Mouse (Mus musculus) midbrain, embryonic 13.5 days (tissue): ENCODE measurements around the gene Dhps. TPM values are rescaled to one million over a fixed set of nuclear protein-coding genes. Genes with fewer than 3 reads are reported as not detected.
A peak's percentile ranks its signal among the peaks of the same experiment; 100 is the strongest.
"Not testable (repeated sequence)": the region's sequence is repeated elsewhere in the genome, so short reads cannot be mapped to it uniquely, and the experiment has no call there.

ENCODE experiments used
- ATAC-seq: fragments of 200-750 bp; cut with Nextera tagmentation; 2 replicates; pipeline ENCODE4 v1.8.0; 2017; ENCODE audit warnings: mild to moderate bottlenecking, moderate TSS enrichment, moderate library complexity
- H3K27ac ChIP-seq: fragments of 300-500 bp; sonication (generic); 2 replicates; pipeline ENCODE4 v1.5.1; 2015; ENCODE audit warnings: inconsistent platforms, mild to moderate bottlenecking, moderate library complexity
- H3K27me3 ChIP-seq: fragments of 300-500 bp; sonication (generic); 2 replicates; pipeline ENCODE4 v1.6.1; 2015; ENCODE audit warnings: mild to moderate bottlenecking, inconsistent platforms
- H3K36me3 ChIP-seq: fragments of 300-500 bp; sonication (generic); 2 replicates; pipeline ENCODE4 v1.6.1; 2015; ENCODE audit warnings: mild to moderate bottlenecking, inconsistent platforms
- H3K4me1 ChIP-seq: fragments of 300-500 bp; sonication (generic); replicated peaks from 2 replicates; pipeline ENCODE4 v1.6.1; 2015; ENCODE audit warnings: inconsistent platforms
- H3K4me2 ChIP-seq: fragments of 300-500 bp; sonication (generic); replicated peaks from 2 replicates; pipeline ENCODE4 v1.6.1; 2015; ENCODE audit warnings: moderate library complexity, mild to moderate bottlenecking, inconsistent platforms
- H3K4me3 ChIP-seq: fragments of 300-500 bp; sonication (generic); replicated peaks from 2 replicates; pipeline ENCODE4 v1.5.1; 2015; ENCODE audit warnings: mild to moderate bottlenecking, inconsistent platforms
- H3K9ac ChIP-seq: fragments of 300-500 bp; sonication (generic); replicated peaks from 2 replicates; pipeline ENCODE4 v1.6.1; 2015; ENCODE audit warnings: mild to moderate bottlenecking, inconsistent platforms
- H3K9me3 ChIP-seq: fragments of 300-500 bp; sonication (generic); 2 replicates; pipeline ENCODE4 v1.6.1; 2016; ENCODE audit warnings: mild to moderate bottlenecking, inconsistent platforms
- WGBS: fragments of 180-500 bp; shearing (Covaris S2); methylation state at CpG from one replicate; pipeline ENCODE4 v1.1.7; 2015; 5-methylcytosine and 5-hydroxymethylcytosine counted together
- microRNA-seq: library from miRNA; unstranded; fragments of <30 nt; microRNA quantifications from one replicate; pipeline ENCODE4, GENCODE M21; 2016
- polyA plus RNA-seq: library from polyadenylated mRNA; unstranded; fragments of >200 nt; fragmentation: Nextera tagmentation; extraction: Ambion mirVana; gene quantifications from 2 replicates; pipeline ENCODE4 v1.2.1, GENCODE M21; 2015

Dhps gene
- polyA plus RNA-seq, 1 experiment from 2014 or later: 93.2 TPM

GRCm38 (mm10) chr8:85113241-85113640, 41.7 kb downstream of the Dhps start:
- Histone ChIP-seq H3K4me2 (no peak overlapping the region), H3K9me3 (no peaks in the 10 kb centered on the region), H3K27me3 (no peaks in the 10 kb centered on the region), H3K4me1 (no peaks in the 10 kb centered on the region), H3K4me3 (no peak overlapping the region), H3K9ac (no peak overlapping the region), H3K27ac (no peak overlapping the region), H3K36me3 (peaks cover 39% of the 10 kb centered on the region)
- ATAC-seq: no peak
- WGBS: 97% methylated on average over 10 of the region's 10 CpGs

DNA sequence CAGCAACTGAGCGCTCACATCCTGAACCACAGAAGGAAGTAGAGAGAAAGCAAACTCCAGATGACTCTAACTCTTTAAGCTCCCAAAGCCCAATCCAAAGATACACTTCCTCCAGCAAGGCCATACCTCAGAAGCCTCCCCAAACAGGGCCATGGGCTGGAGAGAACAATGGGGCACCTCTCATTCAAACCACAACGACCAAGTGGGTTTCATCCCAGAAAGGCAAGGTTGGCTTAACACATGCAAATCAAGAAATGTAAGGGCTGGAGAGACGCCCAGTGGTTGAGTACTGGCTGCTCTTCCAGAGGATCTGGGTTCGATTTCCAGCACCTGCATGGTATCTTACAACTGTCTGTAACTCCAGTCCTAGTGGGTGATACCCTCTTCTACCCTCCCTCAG, 43.9 kb downstream of the Dhps start:
- H3K4me2 ChIP-seq: no peak overlapping the region
- WGBS: 73% methylated on average over 4 of the region's 4 CpGs
- no peaks in the 10 kb centered on the region for H3K27me3 ChIP-seq
- H3K36me3 ChIP-seq: peaks cover 22% of the 10 kb centered on the region
- peaks cover 8% of the 10 kb centered on the region; the same call in 1 of the 2 replicates for H3K4me1 ChIP-seq
- no peak overlapping the region for H3K27ac ChIP-seq
- H3K9me3 ChIP-seq: no peaks in the 10 kb centered on the region
- ATAC-seq: no peak
- H3K4me3 ChIP-seq: no peak overlapping the region
- H3K9ac ChIP-seq: no peak overlapping the region

GRCm38 (mm10) chr8:85116984-85117383, 45.4 kb downstream of the Dhps start:
- Histone ChIP-seq H3K27ac (no peak overlapping the region), H3K36me3 (peaks cover 7% of the 10 kb centered on the region), H3K9me3 (no peaks in the 10 kb centered on the region), H3K4me2 (no peak overlapping the region), H3K9ac (no peak overlapping the region), H3K27me3 (no peaks in the 10 kb centered on the region), H3K4me3 (no peak overlapping the region), H3K4me1 (peaks cover 8% of the 10 kb centered on the region; the same call in 1 of the 2 replicates)
- no peak for ATAC-seq
- 95% methylated on average over 7 of the region's 7 CpGs for WGBS

- Histone ChIP-seq H3K9me3 (no peaks in the 10 kb centered on the region), H3K27ac (peak overlapping the region; percentile 62), H3K9ac (peak overlapping the region; percentile 79), H3K27me3 (no peaks in the 10 kb centered on the region), H3K4me2 (peak overlapping the region; percentile 85), H3K4me3 (peak overlapping the region; percentile 67), H3K4me1 (peaks cover 8% of the 10 kb centered on the region; the same call in 1 of the 2 replicates), H3K36me3 (no peaks in the 10 kb centered on the region)
- peak; percentile 93 for ATAC-seq
- 8% methylated on average over 37 of the region's 37 CpGs for WGBS
Measured at GRCm38 (mm10) chr8:85119052-85119981, 47.8 kb downstream of the Dhps start.

GRCm38 (mm10) chr8:85120251-85120650, 48.7 kb downstream of the Dhps start:
- H3K9ac ChIP-seq, H3K27ac ChIP-seq, H3K9me3 ChIP-seq, H3K4me3 ChIP-seq, H3K4me1 ChIP-seq, H3K27me3 ChIP-seq, H3K4me2 ChIP-seq, H3K36me3 ChIP-seq: not testable (repeated sequence)
- peak; percentile 34; the same call in 1 of the 2 replicates for ATAC-seq
- 77% methylated on average over 5 of the region's 5 CpGs for WGBS

- H3K27me3 ChIP-seq: no peaks in the 10 kb centered on the region
Measured at GRCm38 (mm10) chr8:85122995-85123394, 51.4 kb downstream of the Dhps start, which contains the start of gene Zfp791. Gene Zfp791 (minus strand): TSS chr8:85123095.

GRCm38 (mm10) chr8:85123691-85124090, 52.1 kb downstream of the Dhps start:
- ATAC-seq: no peak
- H3K27ac ChIP-seq: no peak overlapping the region

More at GRCm38 (mm10) chr8:85122995-85123394, 51.4 kb downstream of the Dhps start, which contains the start of gene Zfp791:
- no peaks in the 10 kb centered on the region for H3K9me3 ChIP-seq
- no peak within 1 kb of the TSS for H3K9ac ChIP-seq
- no peak for ATAC-seq
- WGBS: 82% methylated on average over 3 of the region's 3 CpGs
- peaks cover 8% of the 10 kb centered on the region; the same call in 1 of the 2 replicates for H3K4me1 ChIP-seq
- H3K27ac ChIP-seq: no peak within 1 kb of the TSS
- H3K36me3 ChIP-seq: no peaks in the 10 kb centered on the region
- no peak within 1 kb of the TSS for H3K4me2 ChIP-seq
- H3K4me3 ChIP-seq: no peak within 1 kb of the TSS

More at GRCm38 (mm10) chr8:85123691-85124090, 52.1 kb downstream of the Dhps start:
- Histone ChIP-seq H3K27me3 (no peaks in the 10 kb centered on the region), H3K4me3 (no peak overlapping the region), H3K36me3 (no peaks in the 10 kb centered on the region), H3K4me1 (peaks cover 6% of the 10 kb centered on the region; the same call in 1 of the 2 replicates), H3K9me3 (no peaks in the 10 kb centered on the region), H3K9ac (no peak overlapping the region), H3K4me2 (no peak overlapping the region)
- 90% methylated on average over 8 of the region's 8 CpGs for WGBS

Small RNA genes lying within 50 kb of the gene (microRNA-seq; reads per million reads assigned to microRNA genes)
- 3.1 reads per million, percentile 11 among the genes with 10 or more reads in this experiment for gene Gm23388
- gene Mir7070: 1.0 reads per million

Other genes with a start within 250 kb of the Dhps start
- gene Dand5, start 248.9 kb upstream of the Dhps start, polyA plus RNA-seq: 8.8 and 8.9 TPM in 2 replicates
- gene Gadd45gip1, start 240.2 kb upstream of the Dhps start, polyA plus RNA-seq: 34.5 and 36.3 TPM in 2 replicates
- gene Rad23a, start 231.1 kb upstream of the Dhps start, polyA plus RNA-seq: 84.8 and 88.8 TPM in 2 replicates
- gene Calr, start 224.8 kb upstream of the Dhps start, polyA plus RNA-seq: 599 and 642 TPM in 2 replicates
- gene Farsa, start 214.8 kb upstream of the Dhps start, polyA plus RNA-seq: 113 and 122 TPM in 2 replicates
- 23.6 and 24.8 TPM in 2 replicates for gene Syce2, start 199.6 kb upstream of the Dhps start, polyA plus RNA-seq
- 31.7 and 34.3 TPM in 2 replicates for gene Gcdh, start 177.8 kb upstream of the Dhps start, polyA plus RNA-seq
- 0.55 and 0.97 TPM in 2 replicates for gene Klf1, start 169.8 kb upstream of the Dhps start, polyA plus RNA-seq
- 6.0 and 6.2 TPM in 2 replicates for gene Dnase2a, start 163.2 kb upstream of the Dhps start, polyA plus RNA-seq
- 55.6 and 56.1 TPM in 2 replicates for gene Mast1, start 134.4 kb upstream of the Dhps start, polyA plus RNA-seq
- gene Rtbdn, start 124.8 kb upstream of the Dhps start, polyA plus RNA-seq: 1.9 and 2.7 TPM in 2 replicates
- not detected in 2 replicates for gene Gm49661, start 102.3 kb upstream of the Dhps start, polyA plus RNA-seq
- 1,603 and 1,658 TPM in 2 replicates for gene Prdx2, start 102.2 kb upstream of the Dhps start, polyA plus RNA-seq
- gene Rnaseh2a, start 102.0 kb upstream of the Dhps start, polyA plus RNA-seq: 66.5 and 68.6 TPM in 2 replicates
- 3.5 and 6.1 TPM in 2 replicates for gene Junb, start 93.0 kb upstream of the Dhps start, polyA plus RNA-seq
- 23.5 and 23.8 TPM in 2 replicates for gene Hook2, start 81.2 kb upstream of the Dhps start, polyA plus RNA-seq
- gene Best2, start 57.2 kb upstream of the Dhps start, polyA plus RNA-seq: not detected in 2 replicates
- gene Asna1, start 46.5 kb upstream of the Dhps start, polyA plus RNA-seq: 151 and 154 TPM in 2 replicates
- 135 and 153 TPM in 2 replicates for gene Trir, start 44.9 kb upstream of the Dhps start, polyA plus RNA-seq
- gene Tnpo2, start 34.8 kb upstream of the Dhps start, polyA plus RNA-seq: 51.7 and 56.8 TPM in 2 replicates
- 61.7 and 64.3 TPM in 2 replicates for gene Fbxw9, start 11.7 kb upstream of the Dhps start, polyA plus RNA-seq
- gene Gm5741, start 3.8 kb upstream of the Dhps start, polyA plus RNA-seq: 0.83 TPM in 1 of 2 replicates, not detected in the other
- 134 and 137 TPM in 2 replicates for gene Wdr83os, start 9.0 kb downstream of the Dhps start, polyA plus RNA-seq
- gene Wdr83, start 9.5 kb downstream of the Dhps start, polyA plus RNA-seq: 64.1 and 68.8 TPM in 2 replicates
- 16.6 and 17.3 TPM in 2 replicates for gene Man2b1, start 11.5 kb downstream of the Dhps start, polyA plus RNA-seq
- 2.6 and 2.9 TPM in 2 replicates for gene Zfp791, start 51.3 kb downstream of the Dhps start, polyA plus RNA-seq
- not detected in 2 replicates for gene Cks1brt, start 80.2 kb downstream of the Dhps start, polyA plus RNA-seq
- gene Olfr371, start 154.2 kb downstream of the Dhps start, polyA plus RNA-seq: not detected in 2 replicates
- 76.5 and 90.4 TPM in 2 replicates for gene Orc6, start 227.9 kb downstream of the Dhps start, polyA plus RNA-seq
- gene Vps35, start 228.0 kb downstream of the Dhps start, polyA plus RNA-seq: 170 and 177 TPM in 2 replicates